Mouse (Mus musculus): ENCODE results near the gene Fam169b.
"Not testable (repeated sequence)": the region's sequence is repeated elsewhere in the genome, so short reads cannot be mapped to it uniquely, and the experiment has no call there.

The Fam169b gene

DNA sequence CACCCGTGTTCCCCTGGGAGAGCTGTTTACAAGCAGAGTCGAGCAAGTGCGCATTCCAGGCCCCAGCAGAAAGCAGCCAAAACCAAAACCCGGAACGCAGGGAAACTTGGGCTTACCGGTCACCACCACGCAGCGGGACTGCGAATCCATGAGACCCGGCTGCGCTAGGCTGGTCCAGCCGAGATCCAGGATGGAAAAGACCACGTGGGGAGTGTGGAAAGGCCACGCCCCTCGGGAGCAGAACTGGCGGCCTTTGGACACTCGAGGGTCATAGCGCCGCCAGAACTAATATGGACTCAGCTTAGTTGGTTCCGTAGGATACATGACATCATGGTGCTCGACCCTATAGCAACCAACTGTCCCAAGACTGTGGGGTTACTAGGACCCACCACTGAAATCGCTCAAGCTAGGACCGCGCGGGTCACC, 9.6 kb upstream of the Fam169b start, which contains the start of gene Pgpep1l:
Pgpep1l (minus strand) TSS at position 206 of the 426 bp plus-strand sequence.
- peak; percentile 26 to 68 for DNase-seq (ENCODE audit: low spot score in 2 of 2)

DNA sequence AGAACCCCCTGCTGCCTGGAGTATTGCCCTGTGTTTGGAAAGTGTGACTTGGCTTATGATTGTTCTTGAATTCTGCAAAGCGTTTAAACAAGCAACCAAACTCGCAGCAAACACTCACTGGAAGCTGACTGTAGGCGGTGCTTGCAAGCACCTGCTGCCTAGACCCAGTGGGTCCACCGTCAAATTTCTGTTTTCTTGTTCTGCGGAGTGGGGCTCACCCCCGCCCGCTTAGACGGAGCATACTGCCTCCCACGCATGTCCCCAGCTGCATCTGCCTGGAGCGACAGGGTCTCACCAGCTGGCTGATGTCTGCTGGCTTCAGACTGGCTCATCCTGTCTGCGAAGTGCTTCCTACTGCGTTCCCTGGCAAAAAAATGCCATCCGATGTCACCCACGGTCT, 9.1 kb upstream of the Fam169b start:
- DNase-seq (ENCODE audit: low spot score in 2 of 2), result no peak

DNA sequence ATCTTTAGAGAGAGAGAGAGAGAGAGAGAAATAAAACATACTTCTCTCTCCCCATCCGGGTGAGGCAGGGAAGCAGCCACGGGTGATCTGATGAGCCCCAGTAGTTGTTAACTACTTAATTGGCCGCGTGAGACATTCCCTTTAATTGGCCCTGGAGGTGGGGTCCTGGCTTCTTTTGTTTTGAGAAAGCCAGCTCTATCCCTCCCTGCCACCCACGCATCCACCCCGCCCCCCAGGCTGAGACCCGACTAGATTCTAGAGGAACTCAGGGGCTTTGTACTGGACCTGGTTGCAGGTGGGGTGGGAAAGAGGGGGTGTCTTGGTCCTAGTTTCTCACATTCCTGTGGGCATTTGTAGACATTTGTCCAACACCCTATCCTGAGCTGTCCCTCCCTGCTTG, 8.2 kb upstream of the Fam169b start:
- no peak for DNase-seq (ENCODE audit: low spot score in 2 of 2)

DNA sequence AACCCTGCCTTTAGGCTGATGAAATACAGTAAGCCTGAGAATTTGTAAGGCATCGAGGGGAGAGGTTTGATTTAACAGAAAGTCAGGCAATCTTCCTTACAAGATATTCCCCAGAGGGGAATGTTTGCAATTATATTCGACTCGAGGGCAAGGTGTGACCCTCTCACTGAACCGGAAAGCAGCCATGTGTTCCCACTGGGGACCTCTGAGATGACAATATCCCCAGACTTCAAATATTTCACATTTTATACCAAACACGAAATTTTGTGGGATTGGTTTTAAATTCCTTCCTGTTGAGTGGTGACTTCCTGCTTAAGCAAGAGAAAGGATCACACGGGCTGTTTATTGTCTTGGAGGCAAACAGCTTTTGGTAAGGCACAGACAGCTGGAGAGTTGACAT, 6.9 kb upstream of the Fam169b start:
- DNase-seq (ENCODE audit: low spot score in 2 of 2), result no peak

DNA sequence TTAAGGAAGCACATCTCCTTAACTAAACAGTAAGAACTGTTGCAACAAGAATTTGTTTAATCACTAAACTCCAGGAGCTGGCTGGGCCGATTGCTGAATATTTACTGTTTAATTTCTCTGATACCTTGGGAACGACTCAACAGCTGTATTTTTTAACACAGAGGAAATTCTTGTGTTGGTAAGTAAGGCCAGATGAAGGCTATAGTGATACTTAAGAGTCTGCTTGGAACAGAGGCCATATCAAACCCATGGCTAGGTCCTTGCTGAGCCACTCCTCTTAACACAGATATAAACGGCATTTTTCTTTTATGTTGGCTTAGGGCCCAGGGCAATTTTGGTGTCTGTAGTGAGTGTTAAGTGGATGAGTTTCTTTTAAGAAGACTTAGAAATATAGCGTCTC, 3.1 kb upstream of the Fam169b start:
- no peak for DNase-seq (ENCODE audit: low spot score in 2 of 2)

DNA sequence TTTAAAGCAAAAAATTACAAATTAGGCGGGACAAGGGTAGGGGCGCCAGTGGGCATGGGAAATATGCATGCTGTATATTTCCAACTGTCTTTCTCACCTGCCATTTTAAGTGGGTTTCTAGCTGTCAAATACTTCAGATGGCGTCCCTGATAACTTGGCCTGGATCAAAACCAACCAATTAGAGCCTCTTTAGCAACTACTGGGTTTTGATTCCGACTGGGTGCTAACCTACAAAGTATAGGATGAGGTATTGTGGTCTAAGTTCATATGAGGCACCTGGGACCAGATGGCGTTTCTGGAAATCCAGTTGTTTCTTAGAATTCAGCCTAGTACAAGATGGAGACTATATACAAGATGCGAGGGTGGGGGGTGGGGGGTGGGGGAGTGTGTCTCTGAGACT, 1.8 kb upstream of the Fam169b start:
- no peak for DNase-seq (ENCODE audit: low spot score in 2 of 2)

DNA sequence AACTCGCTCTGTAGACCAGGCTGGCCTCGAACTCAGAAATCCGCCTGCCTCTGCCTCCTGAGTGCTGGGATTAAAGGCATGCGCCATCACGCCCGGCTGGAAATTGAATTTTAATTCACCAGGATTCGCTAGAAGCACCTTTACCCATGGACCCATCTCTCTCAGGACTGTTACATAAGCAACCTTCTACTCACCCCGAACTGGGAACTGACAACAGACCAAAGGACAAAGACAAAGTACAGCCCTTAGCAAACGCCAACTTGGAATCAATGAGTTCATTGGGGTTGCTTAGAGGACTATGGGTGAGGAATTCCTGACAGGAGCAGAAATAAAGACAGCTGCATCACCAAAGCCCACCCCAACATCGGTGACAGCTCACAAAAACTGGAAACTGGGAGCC, 1.0 kb upstream of the Fam169b start:
- no peak for DNase-seq (ENCODE audit: low spot score in 2 of 2)

DNA sequence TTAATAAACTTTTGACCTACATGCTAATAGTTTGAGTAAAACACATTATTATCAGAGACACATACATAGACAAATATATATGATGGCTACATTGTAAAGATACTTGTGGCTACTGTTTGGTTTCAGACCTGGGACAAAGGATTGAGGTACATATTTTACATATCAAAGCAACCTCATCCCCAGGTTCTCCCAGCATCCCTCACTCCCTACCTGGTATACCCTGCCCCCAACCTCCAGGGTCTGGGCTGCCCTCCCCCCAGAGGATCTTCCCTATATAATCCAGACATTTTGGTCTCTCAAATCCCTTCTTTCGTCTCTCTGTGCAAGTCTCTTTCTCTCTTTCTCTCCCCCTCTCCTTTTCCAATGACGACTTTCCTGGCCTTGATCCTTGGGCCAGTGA, 579 bp downstream of the Fam169b start:
- no peak for DNase-seq (ENCODE audit: low spot score in 2 of 2)

DNA sequence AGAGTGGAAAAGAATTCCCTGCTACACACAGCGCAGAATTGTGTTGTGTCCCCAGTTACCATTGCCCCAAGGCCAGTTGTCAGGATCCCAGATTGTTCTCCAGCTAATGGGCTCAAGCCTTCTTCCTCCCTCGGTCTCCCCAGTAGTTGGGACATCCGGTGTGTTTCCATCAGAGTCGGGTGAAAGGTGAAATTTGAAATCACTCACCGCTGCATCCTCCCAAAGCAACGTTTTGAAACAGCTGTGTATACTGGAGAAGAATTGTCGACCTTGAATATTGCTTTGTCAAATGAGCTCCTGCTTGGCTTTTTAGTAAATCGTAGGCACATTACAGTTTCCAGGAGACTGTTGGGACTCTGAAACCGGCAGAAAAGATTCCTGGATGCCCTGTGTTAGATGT, 1.3 kb downstream of the Fam169b start:
- no peak for DNase-seq (ENCODE audit: low spot score in 2 of 2)

DNA sequence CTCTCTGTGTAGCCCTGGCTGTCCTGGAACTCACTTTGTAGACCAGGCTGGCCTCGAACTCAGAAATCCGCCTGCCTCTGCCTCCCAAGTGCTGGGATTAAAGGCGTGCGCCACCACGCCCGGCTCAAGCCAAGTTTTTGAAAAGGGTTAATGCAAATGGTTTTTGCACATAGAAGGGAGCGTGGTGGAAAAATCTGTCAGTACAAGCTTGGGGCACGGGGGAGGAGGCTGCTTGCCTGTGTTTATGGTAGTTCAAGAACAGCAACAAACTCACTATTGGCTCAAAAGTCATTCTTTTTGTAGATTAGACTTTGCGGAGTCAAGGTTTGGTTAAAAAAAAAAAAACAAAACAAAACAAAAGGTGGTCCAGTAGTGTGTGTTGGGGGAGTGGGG, 1.8 kb downstream of the Fam169b start:
- not testable (repeated sequence) for DNase-seq (ENCODE audit: low spot score in 2 of 2)

DNA sequence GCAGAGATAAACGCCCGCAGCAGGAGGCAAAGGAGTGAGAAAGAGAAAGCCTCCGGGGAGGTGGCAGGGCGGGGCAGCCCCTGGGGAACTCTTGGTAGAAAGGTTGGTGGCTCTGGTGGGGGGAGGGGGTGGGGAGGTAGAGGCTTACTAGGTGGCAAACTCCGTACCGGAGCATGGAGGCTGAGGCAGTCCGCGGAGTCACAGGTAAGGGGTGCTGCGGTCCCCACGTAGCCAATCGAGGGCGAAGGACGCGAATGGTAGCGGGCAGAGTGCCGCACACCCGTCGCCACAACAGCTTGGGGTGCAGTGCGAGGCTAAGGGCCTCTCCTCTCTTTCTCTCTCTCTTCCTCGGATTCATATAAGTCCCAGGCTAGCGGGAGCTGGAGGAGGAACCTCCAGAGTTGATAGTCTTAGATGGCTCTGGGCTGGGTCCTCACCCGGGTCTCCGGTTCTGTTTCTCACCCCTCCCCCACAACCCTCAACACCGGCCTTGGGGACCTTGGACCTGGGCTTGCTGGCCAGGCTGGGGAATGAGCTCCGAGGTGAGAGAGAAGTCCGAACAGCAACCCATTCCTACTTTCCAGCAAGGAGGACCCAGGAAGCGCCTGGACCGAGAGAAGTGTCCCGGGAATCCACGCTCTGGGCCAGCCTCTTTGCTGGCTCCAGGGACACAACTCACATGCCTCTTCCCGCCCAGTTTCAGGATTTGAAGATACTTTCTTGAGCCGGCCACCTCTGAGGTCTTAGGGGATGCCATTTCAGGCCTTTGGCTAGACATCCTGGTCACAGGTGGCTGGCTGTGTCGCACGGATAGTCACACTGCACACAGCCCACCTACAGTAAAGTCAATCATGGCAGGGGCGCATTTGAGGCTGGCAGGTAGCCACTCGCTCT, 2.4 kb downstream of the Fam169b start:
- DNase-seq (ENCODE audit: low spot score in 2 of 2), result no peak

DNA sequence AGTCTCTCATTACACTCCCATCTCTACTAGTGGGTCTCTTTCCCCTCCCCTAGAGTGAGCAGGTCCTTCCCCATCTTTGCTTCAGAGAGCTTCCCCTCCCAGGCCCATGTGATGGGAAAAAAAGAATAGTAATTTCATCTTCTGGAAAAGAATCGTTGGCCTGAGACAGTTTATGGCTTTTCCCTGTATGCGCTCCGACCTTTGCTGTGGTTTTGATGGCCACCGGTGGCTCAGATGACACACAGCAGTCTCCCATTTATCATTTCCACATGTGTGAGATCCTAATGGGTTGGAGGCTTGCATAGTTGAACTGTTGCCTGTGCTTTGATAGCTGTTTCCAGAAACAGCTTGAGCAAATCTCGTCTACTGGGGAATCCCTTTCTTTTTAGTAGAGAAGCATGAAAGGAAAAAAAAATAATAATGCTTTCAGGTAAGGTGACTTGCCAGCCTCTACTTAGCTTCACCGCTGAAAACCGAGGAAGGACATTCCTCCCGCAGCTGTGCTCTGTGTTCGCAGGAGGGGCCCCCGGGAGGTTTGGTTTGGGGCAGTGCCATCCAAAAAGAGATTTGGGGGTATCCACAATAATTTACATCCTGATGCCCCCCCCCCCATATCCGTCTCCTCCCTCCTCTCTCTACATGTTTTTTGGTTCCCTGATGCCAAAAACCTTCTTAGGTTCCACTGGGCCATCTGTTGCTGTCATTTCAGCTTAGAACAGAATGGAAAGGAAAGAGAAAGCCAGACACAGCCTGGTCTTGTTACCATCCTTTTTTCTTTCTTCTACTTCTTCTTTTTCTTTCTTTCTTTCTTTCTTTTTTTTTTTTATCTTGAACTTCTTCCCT, 3.6 kb downstream of the Fam169b start:
- DNase-seq (ENCODE audit: low spot score in 2 of 2), result no peak

DNA sequence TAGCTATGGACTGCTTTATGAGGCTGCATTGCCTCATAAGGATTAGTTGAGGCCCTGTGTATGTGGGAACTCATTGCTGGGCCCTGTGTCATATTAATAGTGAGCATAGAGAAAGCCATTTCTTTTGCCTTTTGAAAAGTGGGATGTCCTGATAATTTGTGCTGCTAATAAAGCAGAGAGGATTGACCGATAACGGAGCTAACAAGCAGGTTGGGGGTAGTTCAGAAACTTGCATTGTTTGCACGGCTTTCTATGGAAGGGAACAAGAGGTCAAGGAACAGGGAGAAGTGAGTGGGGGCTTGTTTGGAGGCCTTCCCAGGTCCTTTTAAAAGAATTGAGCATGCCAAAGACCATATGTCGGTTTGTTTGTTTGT, 4.2 kb downstream of the Fam169b start:
- no peak for DNase-seq (ENCODE audit: low spot score in 2 of 2)

DNA sequence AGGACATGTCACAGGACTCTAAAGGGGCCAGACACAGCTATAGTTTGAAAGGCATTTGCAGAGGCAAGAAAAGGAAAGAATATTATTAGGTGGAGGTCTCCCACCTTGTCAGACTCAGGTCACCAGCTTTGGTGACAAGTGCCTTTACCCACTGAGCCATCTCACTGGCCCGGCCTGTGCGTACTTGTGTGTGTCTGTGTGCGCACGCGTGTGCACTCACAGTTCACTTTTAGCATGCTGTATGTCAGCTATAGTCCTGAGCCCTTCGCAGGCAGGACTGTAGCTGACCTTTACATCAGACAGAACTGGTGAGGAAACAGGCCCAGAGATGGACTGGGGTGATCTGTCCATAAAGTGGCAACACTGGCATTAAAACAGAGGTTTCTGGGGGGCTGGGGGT, 4.7 kb downstream of the Fam169b start:
- no peak for DNase-seq (ENCODE audit: low spot score in 2 of 2)

DNA sequence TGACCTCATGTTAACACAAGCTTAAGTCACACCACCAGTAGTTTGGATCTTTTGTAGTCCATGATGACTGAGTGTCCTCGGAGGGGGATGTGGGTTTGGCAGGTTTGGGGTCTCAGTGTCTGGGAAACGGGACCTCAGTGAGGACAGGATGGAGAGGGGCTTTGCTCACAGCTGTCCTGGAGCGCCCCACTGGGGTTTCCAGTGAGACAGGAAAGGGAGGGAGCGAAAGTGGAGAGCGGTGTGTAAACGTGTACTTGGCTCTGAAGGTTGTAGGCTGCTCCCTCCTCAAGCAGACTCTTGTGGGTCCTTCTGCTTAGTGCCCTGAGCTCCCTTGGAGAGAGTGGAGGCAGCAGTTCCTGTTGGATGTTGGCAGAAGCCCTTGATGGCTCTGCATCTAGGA, 5.3 kb downstream of the Fam169b start:
- no peak for DNase-seq (ENCODE audit: low spot score in 2 of 2)

DNA sequence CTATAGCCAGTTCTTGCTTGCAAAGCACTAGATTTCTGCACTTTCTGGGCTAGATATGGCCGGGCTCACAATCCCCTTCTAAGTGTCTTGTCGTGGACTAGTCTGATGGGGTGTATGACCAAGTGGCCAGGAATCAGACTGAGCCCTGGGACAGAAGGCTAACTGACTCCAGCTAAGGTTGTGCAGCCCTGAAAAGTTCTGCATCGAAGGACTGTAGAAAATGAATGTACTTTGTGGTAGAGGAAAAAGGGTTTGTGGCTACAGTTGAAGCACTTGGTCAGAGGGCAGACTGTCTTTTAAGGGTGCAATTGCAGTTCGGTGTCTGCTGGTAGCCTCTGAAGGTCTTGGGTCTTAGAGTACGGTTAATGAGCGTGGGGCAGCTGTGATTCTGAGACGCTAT, 5.8 kb downstream of the Fam169b start:
- no peak for DNase-seq (ENCODE audit: low spot score in 2 of 2)

DNA sequence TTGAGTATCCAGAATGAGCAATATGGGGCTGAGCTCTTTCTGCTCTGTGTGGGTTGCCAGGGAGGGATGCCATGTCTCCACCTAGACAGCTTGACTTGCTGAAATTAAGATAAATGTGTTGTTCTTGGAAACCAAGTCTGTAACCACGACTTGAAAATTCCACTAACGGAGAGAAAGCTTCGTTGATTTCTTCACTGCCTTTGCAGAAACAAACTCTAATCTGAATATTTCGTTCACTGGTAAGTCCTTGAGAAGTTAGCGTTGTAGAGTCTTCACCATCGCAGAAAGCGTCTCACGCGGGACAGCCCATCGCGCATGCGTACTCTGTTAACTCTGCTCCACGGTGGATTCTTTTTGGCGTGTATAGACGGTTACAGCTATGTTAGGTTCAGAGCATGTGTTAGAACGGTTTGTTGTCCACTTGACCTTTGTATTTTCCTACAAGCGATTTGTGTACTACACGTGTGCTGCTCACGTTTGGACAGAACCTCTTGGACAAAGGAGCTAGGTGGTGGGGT, 6.8 kb downstream of the Fam169b start:
- no peak for DNase-seq (ENCODE audit: low spot score in 2 of 2)

DNA sequence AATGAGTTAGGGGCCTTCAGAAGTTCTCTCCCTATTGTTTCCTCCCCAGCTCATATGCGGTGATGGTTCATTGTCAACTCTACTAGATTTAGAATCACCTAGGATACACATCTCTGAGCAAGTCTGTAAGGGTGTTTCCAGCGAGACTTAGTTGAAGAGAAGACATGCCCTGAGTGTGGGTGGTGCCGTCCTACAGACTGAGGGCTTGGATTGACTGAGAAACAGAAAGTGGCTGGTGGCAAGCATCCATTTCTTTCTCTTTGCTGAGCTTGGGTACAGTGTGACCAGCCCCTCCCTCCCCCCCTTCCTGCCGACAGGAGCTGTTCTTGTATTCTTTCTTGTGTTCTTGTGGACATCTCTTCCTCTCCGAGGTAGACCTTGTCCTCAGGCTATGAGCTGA, 7.7 kb downstream of the Fam169b start:
- DNase-seq (ENCODE audit: low spot score in 2 of 2), result no peak

DNA sequence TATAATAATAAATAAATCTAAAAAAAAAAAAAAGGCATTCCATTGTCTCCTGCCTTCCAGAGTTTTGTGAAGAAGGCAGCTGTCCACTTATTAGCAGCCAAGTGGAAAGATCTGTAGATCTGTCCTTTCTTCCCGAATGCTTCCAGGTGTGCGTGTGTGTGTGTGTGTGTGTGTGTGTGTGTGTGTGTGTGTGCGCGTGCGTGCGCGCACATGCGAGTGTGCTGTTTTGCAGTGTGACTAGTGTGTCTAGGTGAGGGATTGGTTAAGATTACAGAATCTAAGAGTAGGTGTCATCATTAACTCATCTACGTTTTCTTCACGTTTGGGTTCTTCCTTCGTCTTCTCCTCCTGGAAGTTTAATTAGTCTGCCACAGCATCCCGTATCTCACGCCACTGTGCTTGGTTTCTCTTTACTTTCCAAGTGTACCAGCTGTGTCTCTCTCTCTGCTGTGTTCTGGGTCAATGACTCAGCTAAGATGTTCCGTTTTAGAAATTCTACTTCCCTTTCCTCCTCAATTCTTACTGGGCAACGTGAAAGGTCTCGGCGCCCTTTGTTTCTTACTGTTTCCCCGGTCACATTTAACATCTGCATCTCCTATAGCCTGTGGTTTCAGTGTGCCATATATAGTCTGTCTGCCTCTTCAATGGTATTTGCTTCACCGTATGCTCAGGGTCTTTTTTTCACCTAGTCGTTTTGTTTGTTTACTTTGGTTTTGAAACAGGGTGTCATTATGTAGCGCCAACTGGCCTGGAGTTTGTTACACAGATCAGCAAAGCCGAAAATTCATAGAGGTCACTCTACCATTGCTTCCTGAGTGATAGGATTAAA, 8.9 kb downstream of the Fam169b start:
- DNase-seq (ENCODE audit: low spot score in 2 of 2), result no peak

DNA sequence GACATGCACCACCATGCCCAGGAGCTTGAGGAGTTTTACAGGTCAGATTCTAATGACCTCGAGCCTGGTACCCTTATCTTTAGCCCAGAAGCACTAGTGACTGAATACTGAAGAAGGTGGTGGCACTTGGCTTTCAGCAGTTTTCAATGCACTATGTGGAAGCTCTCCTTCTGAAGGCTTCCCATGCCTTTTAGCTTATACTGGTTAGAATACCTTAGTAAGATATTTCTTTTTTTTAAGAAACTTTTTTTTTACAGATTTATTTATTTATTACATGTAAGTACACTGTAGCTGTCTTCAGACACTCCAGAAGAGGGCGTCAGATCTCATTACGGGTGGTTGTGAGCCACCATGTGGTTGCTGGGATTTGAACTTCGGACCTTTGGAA, 9.5 kb downstream of the Fam169b start:
- not testable (repeated sequence) for DNase-seq (ENCODE audit: low spot score in 2 of 2)

DNA sequence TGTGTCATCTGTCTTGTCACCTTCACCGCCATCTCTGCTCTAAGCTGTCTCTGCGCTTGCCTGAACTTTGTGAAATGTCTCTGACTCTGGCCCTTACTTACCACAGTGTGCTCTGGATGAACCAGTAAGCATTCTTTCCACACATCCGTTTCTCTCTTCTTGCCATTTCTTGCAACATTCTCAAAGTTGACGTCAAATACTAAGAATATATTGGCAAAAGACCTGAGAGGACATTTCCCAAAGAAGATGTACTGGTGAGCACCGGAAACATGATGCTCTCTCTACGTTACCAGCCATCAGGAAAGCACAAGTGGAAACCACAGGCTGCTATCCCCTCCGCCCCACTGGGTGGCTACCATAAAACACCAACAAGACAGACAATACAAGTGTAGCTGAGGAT, 10.1 kb downstream of the Fam169b start:
- DNase-seq (ENCODE audit: low spot score in 2 of 2), result no peak

DNA sequence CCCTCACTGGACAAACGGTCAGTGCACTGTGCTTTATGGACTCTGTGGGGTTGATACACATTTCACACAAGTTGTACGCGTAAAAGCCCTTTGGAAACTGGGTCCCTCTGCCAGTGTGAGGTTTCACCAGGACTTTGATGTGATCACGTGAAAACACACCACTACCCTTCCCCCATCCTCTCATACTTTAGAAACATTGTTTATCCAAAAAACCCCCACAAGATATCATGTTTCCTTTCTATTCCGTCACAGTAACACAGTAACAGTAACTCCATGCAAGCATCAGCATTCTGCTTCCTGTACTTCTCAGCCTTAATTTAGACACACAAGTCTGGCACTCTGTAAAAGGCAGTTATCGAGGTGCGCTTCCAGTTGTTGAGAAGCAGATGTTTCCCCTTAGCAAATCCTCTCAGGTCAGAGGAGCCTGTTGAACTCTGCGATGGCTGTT, 12.2 kb downstream of the Fam169b start:
- DNase-seq (ENCODE audit: low spot score in 2 of 2), result no peak

Data from urinary bladder, postnatal 4 days (tissue).